Mouse (Mus musculus): ENCODE data around the gene Gcgr. TPM values are rescaled to one million over a fixed set of nuclear protein-coding genes. Genes with fewer than 3 reads are reported as not detected.

Gcgr gene
- polyA plus RNA-seq, 1 experiment from 2014 or later: 20.7 TPM

- Histone ChIP-seq H3K36me3 (ENCODE audit: control insufficient read depth, insufficient read depth) (peaks cover 29% of the 10 kb centered on the region), H3K4me2 (ENCODE audit: low read depth, low read length) (no peak overlapping the region), H3K4me3 (ENCODE audit: low read depth, low read length) (no peak overlapping the region), H3K9me3 (replicated peaks; ENCODE audit: control insufficient read depth, low read length) (no peaks in the 10 kb centered on the region), H3K27ac (ENCODE audit: low read length) (peak overlapping the region; percentile 13), H3K9ac (ENCODE audit: low read depth, low read length) (no peak overlapping the region), H3K4me1 (ENCODE audit: control insufficient read depth, low read depth, low read length) (peaks cover 52% of the 10 kb centered on the region), H3K27me3 (ENCODE audit: control insufficient read depth, insufficient read depth, low read depth, low read length) (no peaks in the 10 kb centered on the region)
- ATAC-seq (ENCODE audit: low read depth): no peak
- WGBS (ENCODE audit: insufficient replicate concordance): 71% methylated on average over 2 of the region's 2 CpGs
Observed at GRCm38 (mm10) chr11:120575046-120575445, 44.5 kb downstream of the Gcgr start.

- Histone ChIP-seq H3K4me2 (ENCODE audit: low read depth, low read length) (no peak overlapping the region), H3K4me3 (ENCODE audit: low read depth, low read length) (no peak overlapping the region), H3K4me1 (ENCODE audit: control insufficient read depth, low read depth, low read length) (peaks cover 55% of the 10 kb centered on the region), H3K27me3 (ENCODE audit: control insufficient read depth, insufficient read depth, low read depth, low read length) (no peaks in the 10 kb centered on the region), H3K9ac (ENCODE audit: low read depth, low read length) (no peak overlapping the region), H3K9me3 (replicated peaks; ENCODE audit: control insufficient read depth, low read length) (no peaks in the 10 kb centered on the region), H3K36me3 (ENCODE audit: control insufficient read depth, insufficient read depth) (peaks cover 22% of the 10 kb centered on the region), H3K27ac (ENCODE audit: low read length) (peak overlapping the region; percentile 79)
- ATAC-seq (ENCODE audit: low read depth): no peak
Observed at GRCm38 (mm10) chr11:120575940-120576339, 45.4 kb downstream of the Gcgr start.

DNA sequence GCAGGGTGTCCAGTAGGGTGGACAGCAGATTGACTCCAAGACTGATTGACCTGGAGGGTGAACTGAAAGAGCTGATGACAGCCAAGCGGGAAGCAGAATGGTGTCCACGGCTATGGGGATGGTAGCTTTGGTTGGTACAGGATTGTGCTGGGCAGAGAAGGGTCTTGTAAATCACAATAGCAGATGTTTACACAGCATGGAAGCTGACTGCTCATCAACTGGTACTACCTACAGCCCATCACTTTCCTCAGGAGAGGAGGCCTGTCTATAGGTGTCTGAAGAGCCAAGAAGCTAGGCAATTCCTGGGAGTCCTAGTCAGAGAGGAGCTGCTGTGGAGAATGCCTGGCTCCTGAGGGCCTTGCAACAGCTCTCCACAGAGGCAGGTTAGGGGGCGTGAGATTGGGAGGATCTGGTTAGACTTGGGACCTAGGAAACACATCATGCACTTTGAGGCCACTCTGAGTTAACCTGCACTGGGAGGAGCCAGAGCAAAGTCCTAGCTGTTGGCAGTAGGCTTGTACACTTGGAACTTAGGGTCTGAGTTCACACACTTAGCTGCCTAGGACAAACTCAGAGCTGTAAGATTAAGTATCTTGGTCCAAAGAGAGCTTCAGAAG is 46.0 kb downstream of the Gcgr start:
- WGBS (ENCODE audit: insufficient replicate concordance): 85% methylated on average over 3 of the region's 3 CpGs
- Histone ChIP-seq H3K9me3 (replicated peaks; ENCODE audit: control insufficient read depth, low read length) (no peaks in the 10 kb centered on the region), H3K27me3 (ENCODE audit: control insufficient read depth, insufficient read depth, low read depth, low read length) (no peaks in the 10 kb centered on the region), H3K36me3 (ENCODE audit: control insufficient read depth, insufficient read depth) (peaks cover 17% of the 10 kb centered on the region), H3K4me2 (ENCODE audit: low read depth, low read length) (peak overlapping the region; percentile 41), H3K9ac (ENCODE audit: low read depth, low read length) (0 out of 2 replicates have a peak overlapping the region, but pooled peaks have one; percentile 21), H3K27ac (ENCODE audit: low read length) (peak overlapping the region; percentile 81), H3K4me3 (ENCODE audit: low read depth, low read length) (peak overlapping the region; percentile 18; the same call in 1 of the 2 replicates), H3K4me1 (ENCODE audit: control insufficient read depth, low read depth, low read length) (peaks cover 49% of the 10 kb centered on the region)
- ATAC-seq (ENCODE audit: low read depth): no peak

DNA sequence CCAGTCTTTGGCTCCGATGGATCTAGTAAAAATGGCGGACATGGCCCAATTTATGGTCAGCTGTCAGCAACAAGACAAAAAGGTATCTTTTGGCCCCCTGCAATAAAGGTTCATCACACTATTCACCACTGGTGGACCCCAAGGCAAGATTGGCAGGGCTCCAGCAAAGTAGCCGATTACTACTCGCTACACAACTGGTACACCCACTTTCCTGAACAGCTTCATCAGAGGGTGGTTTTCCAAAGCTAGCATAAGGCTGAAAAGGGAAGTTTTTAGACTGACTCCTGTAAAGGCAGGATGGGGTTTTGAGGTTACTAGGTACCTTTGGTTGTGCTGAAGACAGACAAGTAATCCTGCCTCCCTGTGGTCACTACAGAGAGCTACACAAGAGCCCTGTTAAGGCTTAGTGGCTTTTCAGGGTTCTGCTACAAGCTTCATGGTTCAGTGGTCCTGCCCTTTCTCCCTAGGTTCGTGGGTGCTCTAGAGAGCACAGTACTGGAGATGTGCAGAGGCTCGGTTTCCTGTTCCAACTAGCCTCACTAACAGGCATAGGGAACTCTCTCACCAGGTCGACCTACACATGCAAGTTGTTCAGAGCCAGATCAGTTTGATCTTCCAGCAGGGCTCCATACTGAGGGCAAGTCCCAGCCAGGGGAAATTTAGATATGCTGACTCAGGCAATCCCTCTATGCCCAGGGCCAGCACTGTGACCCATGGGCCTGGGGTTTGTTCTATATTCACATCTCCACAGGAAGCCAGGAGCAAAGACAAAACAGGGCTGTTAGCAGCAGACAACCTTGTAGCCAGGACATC is 46.9 kb downstream of the Gcgr start:
- Histone ChIP-seq H3K9ac (ENCODE audit: low read depth, low read length) (no peak overlapping the region), H3K27ac (ENCODE audit: low read length) (peak overlapping the region; percentile 81), H3K4me3 (ENCODE audit: low read depth, low read length) (peak overlapping the region; percentile 18; the same call in 1 of the 2 replicates), H3K27me3 (ENCODE audit: control insufficient read depth, insufficient read depth, low read depth, low read length) (no peaks in the 10 kb centered on the region), H3K9me3 (replicated peaks; ENCODE audit: control insufficient read depth, low read length) (no peaks in the 10 kb centered on the region), H3K4me1 (ENCODE audit: control insufficient read depth, low read depth, low read length) (peaks cover 48% of the 10 kb centered on the region), H3K36me3 (ENCODE audit: control insufficient read depth, insufficient read depth) (peaks cover 16% of the 10 kb centered on the region), H3K4me2 (ENCODE audit: low read depth, low read length) (peak overlapping the region; percentile 41)
- no peak for ATAC-seq (ENCODE audit: low read depth)
- WGBS (ENCODE audit: insufficient replicate concordance): 71% methylated on average over 7 of the region's 7 CpGs

DNA sequence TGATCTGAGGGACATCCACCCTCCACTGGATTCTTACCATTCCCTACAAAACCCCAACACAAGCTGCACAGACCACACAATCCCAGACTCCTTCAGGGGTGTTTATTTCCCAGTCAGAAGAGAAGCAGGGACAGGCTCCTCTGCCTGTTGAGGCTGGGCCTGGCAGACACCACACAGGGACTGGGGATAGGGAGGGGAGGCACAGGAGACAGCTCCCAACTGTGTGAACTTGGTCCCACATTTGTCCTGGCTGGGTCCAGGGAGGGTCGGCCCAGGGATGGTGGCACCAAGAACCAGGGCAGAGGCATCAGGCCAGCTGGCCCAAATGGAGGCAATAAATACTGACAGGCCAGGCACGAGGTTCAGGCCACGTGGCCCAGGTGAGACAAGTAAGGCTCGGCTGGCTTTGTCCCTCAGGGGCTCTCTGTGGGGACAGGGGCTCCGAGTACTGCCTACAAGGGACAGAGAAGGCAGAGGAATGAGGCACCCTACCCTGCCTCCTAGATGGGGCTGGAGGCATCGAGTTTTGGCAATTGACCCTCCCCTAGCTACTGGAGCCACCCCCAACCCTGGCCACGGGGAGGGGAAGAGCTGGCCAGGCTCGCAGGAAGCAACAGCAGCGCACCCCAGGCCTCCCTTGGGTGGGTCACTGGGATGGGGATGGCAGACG is 47.7 kb downstream of the Gcgr start:
- Histone ChIP-seq H3K4me1 (ENCODE audit: control insufficient read depth, low read depth, low read length) (peaks cover 51% of the 10 kb centered on the region), H3K27me3 (ENCODE audit: control insufficient read depth, insufficient read depth, low read depth, low read length) (no peaks in the 10 kb centered on the region), H3K4me2 (ENCODE audit: low read depth, low read length) (no peak overlapping the region), H3K36me3 (ENCODE audit: control insufficient read depth, insufficient read depth) (peaks cover 16% of the 10 kb centered on the region), H3K9ac (ENCODE audit: low read depth, low read length) (no peak overlapping the region), H3K9me3 (replicated peaks; ENCODE audit: control insufficient read depth, low read length) (no peaks in the 10 kb centered on the region), H3K27ac (ENCODE audit: low read length) (no peak overlapping the region), H3K4me3 (ENCODE audit: low read depth, low read length) (no peak overlapping the region)
- WGBS (ENCODE audit: insufficient replicate concordance): 80% methylated on average over 10 of the region's 10 CpGs
- no peak for ATAC-seq (ENCODE audit: low read depth)

DNA sequence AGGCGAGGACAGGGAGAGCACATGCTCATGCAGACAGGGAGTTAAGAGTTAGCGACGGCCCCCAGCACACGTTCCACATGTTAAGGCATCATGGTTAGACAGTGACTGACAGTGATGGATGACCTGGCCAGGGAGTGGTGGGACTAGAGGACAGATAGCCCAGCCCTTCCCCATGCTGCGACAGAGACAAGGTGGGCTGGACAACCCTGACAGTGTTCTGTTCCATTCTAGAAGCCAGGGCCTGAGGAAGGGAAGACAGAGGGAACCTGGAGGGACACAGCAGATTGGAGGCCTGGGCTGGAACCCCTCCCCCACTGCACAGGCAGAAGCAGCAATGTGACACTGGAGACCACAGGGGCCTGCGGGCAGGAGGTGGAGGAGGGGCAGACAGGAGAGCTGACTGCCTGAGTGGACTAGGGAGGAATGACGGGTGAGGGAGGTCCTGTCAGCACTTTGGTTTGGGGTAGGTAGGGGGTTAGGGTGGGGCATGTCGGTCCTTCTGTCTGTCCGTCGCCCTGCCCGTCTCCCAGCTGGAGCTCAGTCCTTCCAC is 48.3 kb downstream of the Gcgr start:
- H3K4me1 ChIP-seq (ENCODE audit: control insufficient read depth, low read depth, low read length): peaks cover 51% of the 10 kb centered on the region
- 81% methylated on average over 11 of the region's 11 CpGs for WGBS (ENCODE audit: insufficient replicate concordance)
- H3K4me2 ChIP-seq (ENCODE audit: low read depth, low read length): no peak overlapping the region
- no peak overlapping the region for H3K9ac ChIP-seq (ENCODE audit: low read depth, low read length)
- H3K9me3 ChIP-seq (replicated peaks; ENCODE audit: control insufficient read depth, low read length): no peaks in the 10 kb centered on the region
- H3K27me3 ChIP-seq (ENCODE audit: control insufficient read depth, insufficient read depth, low read depth, low read length): no peaks in the 10 kb centered on the region
- ATAC-seq (ENCODE audit: low read depth): no peak
- no peak overlapping the region for H3K4me3 ChIP-seq (ENCODE audit: low read depth, low read length)
- peaks cover 17% of the 10 kb centered on the region for H3K36me3 ChIP-seq (ENCODE audit: control insufficient read depth, insufficient read depth)
- no peak overlapping the region for H3K27ac ChIP-seq (ENCODE audit: low read length)

DNA sequence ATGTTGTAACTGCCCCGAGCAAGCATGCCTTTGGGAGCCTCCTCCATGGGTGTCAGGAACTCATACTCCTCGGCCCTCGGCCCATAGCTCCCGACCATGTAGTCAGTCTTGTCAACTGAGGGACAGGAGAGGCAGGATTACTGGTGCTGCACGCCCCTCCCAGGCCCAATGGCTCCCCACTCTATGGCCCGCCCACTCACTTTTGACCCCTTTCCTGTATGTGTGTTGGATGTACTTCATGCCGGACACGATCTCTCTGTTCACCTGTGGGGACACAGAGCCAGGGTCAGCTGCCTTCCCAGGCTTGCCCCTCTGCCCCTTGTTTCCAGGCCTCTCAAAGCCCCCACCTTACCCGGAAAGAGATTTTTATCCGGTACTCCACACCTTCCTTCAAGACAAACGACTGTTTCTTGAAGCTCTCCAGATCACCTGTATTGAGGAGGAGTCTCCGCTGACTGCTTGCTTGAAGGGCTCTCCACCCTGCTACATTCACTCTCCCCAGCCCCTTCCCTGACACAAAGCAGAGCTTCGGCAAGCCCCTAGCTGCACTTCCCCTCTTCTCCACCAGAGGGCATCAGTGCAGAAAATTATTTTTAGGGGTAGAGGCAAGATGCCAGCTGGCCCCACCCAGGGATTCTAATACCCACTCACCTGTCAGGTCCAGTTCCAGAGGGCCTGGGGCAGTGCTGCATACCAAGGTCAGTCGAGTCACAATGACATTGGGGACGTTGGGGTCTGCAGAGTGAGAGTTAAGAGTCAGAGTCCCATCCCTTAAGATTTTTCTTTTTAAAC is 49.0 kb downstream of the Gcgr start:
- peak overlapping the region; percentile 96 for H3K4me2 ChIP-seq (ENCODE audit: low read depth, low read length)
- no peak for ATAC-seq (ENCODE audit: low read depth)
- H3K9me3 ChIP-seq (replicated peaks; ENCODE audit: control insufficient read depth, low read length): no peaks in the 10 kb centered on the region
- H3K4me1 ChIP-seq (ENCODE audit: control insufficient read depth, low read depth, low read length): peaks cover 46% of the 10 kb centered on the region
- H3K36me3 ChIP-seq (ENCODE audit: control insufficient read depth, insufficient read depth): peaks cover 23% of the 10 kb centered on the region
- H3K9ac ChIP-seq (ENCODE audit: low read depth, low read length): peak overlapping the region; percentile 87; the same call in 1 of the 2 replicates
- no peaks in the 10 kb centered on the region for H3K27me3 ChIP-seq (ENCODE audit: control insufficient read depth, insufficient read depth, low read depth, low read length)
- H3K27ac ChIP-seq (ENCODE audit: low read length): no peak overlapping the region; the same call in 1 of the 2 replicates
- peak overlapping the region; percentile 88 for H3K4me3 ChIP-seq (ENCODE audit: low read depth, low read length)
- 56% methylated on average over 15 of the region's 15 CpGs for WGBS (ENCODE audit: insufficient replicate concordance)

GRCm38 (mm10) chr11:120580190-120580589 is 49.7 kb downstream of the Gcgr start:
- peaks cover 26% of the 10 kb centered on the region for H3K36me3 ChIP-seq (ENCODE audit: control insufficient read depth, insufficient read depth)
- WGBS (ENCODE audit: insufficient replicate concordance): 39% methylated on average over 7 of the region's 7 CpGs
- H3K4me2 ChIP-seq (ENCODE audit: low read depth, low read length): peak overlapping the region; percentile 96
- ATAC-seq (ENCODE audit: low read depth): no peak
- H3K27me3 ChIP-seq (ENCODE audit: control insufficient read depth, insufficient read depth, low read depth, low read length): no peaks in the 10 kb centered on the region
- H3K27ac ChIP-seq (ENCODE audit: low read length): peak overlapping the region; percentile 86
- no peaks in the 10 kb centered on the region for H3K9me3 ChIP-seq (replicated peaks; ENCODE audit: control insufficient read depth, low read length)
- H3K9ac ChIP-seq (ENCODE audit: low read depth, low read length): peak overlapping the region; percentile 87
- H3K4me3 ChIP-seq (ENCODE audit: low read depth, low read length): peak overlapping the region; percentile 88
- H3K4me1 ChIP-seq (ENCODE audit: control insufficient read depth, low read depth, low read length): peaks cover 42% of the 10 kb centered on the region
